Mouse (Mus musculus) monocyte, adult 5-6 weeks (primary cell): ENCODE results near the gene Tmem184b. TPM values are rescaled to one million over a fixed set of nuclear protein-coding genes. Genes with fewer than 3 reads are reported as not detected.
A peak's percentile ranks its signal among the peaks of the same experiment; 100 is the strongest.

Experiments used
- ATAC-seq: fragments of 153-309, 156-312 bp; replicated peaks from 2 replicates; pipeline ENCODE4 v1.8.0; 2017; ENCODE audit warnings: mild to moderate bottlenecking; ENCODE audit not compliant: low TSS enrichment, insufficient number of reproducible peaks, severe bottlenecking, poor library complexity, low FRiP score
- total RNA-seq: library from RNA; stranded (forward); fragments of 200-1000, 200-491, 200-594 nt; gene quantifications from 3 replicates; pipeline ENCODE4 v1.2.3, GENCODE M21; 2017

Tmem184b gene
- total RNA-seq, 1 experiment from 2014 or later, result 10.6 TPM

DNA sequence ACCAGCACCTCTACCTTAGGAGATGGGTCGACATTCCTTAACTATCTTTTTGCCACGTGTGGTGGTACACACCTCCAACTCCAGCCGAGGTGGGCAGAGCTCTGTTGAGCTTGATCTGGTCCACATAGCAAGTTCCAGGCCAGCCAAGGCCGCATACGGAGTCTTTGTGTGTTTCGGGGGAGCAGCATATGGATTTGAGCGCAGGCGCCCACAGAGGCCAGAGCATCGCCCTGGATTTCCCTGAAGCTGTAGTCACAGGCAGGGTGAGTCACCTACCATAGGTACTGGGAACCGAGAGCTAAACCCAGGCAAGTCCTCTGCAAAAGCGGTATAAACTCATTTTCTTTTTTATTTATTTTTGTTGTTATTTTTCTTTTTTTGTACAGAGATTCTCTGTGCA is 29.0 kb upstream of the Tmem184b start:
- no peak for ATAC-seq

DNA sequence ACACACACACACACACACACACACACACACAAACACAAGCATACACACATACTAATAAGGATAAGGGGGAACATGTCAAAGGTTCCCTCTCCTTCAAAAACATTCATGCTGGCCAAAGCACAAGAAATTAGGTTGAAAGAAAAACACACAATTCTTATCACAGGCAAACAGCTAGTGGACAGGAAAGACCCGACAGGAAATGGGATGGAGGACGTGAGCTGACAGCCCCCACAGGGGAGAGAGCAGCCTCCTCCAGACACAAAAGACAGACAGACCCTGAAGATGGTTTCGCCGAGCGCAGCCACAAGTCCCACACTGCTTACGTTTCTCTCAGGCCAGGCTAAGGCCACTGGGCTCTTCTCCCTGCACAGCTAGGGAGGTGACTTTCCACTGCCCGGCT is 28.6 kb upstream of the Tmem184b start:
- no peak for ATAC-seq

DNA sequence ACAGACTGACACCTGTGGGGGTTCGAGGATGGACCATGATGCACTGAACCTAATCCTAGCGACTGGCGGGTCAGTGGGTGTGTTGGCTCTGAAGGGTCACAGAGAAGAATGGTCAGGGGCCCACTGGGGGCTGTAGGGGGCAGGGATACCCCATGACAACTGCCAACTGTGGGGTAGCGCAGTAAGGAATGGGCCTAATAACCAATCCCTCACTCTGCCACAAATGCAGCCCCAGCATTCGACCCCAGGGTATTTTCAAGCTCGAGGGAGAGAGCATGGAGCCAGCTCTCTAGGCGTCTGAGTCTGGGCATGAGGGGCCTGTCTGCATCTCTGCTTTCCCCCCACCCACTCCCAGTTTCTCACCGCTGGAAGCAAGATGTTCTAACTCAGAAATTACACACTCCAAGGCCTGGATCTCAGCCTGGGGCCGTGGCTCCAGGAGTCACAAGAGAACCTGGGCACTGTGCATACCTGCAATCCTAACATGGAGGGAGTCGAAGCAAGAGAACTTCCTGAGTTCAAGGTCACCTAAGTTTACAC is 27.2 kb upstream of the Tmem184b start:
- ATAC-seq, result no peak

DNA sequence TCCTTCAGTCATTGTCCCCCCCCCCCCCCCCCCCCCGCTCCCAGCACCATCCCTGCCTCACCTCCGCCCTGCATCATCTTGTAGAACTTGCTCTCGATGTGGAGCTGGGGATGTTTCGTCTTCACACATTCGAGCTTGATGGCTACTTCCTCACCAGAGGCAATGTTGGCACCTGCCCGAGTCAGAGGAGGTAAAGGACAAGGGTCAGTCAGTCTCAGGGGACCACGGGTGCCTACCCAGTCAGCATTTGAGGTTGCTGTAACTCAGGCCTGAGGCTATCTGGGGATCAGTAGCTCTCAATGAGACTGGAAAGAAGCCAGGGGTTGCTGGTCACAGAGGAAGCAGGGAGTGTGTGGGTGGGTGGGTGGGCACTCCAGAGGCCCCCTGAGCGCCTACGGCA is 26.6 kb upstream of the Tmem184b start:
- ATAC-seq, result no peak

DNA sequence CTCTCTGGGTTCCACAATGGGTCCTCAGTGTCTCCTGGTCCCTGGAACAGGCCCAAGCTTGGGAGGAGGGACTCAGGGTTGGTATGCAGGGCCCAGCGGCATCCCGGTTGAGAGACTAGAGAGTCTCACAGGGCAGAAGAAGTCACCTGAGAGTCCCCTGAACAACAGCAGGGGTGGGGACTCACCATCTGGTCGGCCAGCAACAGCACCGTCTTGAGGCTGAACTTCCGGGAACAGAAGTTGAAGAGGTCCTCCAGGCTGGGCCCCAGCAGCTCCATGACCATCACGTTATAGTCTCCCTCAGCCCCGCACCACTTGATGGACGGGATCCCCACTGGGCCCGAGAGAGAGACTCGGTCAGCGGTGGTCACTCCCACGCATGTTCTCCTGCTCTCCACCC is 26.2 kb upstream of the Tmem184b start:
- ATAC-seq, result no peak

DNA sequence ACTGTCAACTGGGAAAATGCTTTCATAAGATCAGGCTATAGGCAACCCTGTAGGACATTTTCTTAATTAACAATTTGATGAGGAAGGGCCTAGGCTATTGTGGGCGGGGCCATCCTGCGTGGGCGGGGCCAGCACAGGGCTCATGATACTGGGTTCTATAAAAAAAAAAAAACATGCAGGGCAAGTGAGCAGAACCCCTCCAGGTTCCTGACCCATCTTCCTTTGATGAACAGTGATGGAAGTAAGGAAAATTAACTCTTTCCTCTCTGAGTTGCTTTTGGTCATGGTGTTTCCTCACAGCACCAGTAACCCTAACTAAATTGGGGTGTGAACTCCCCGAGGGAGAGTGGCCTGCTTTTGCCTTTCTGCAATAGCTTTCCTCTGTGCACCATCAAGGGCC is 25.2 kb upstream of the Tmem184b start:
- no peak for ATAC-seq

DNA sequence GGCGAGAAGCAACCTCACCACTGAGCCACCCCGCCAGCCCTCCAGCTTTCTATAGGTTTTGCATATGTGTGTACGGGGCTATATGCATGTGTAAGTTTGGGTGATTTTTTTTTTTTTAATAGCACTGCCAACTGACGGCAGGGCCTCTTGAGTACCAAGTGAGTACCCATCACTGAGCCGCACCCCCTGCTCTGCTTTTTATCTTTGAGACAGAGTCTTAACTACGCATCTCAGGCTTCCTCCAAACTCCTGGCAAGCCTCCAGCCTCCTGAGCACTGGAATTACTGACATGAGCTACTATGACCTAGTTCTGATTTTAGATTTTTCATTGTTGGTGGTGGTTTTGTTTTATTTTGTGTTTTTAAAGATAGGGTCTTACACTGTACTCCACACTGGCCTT is 24.1 kb upstream of the Tmem184b start:
- ATAC-seq, result no peak

DNA sequence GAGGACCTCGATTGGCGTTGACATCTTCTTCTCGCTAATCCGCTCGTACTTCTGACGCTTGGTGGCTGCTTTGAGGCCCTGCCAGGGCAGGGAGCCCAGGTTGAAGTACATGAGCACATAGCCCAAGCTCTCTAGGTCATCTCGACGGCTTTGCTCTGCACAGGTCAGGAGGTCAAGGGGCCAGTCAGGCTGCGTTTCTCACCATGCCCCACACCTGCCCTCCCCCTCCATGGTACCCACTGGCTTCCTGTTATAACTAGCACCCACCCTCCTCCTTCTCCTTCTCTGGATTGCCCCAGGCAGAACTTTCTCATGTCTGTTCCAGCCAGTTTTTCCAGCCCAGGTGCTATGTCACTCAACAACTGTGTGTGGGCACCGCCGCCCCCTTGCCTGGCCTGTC is 22.1 kb upstream of the Tmem184b start:
- ATAC-seq, result no peak

DNA sequence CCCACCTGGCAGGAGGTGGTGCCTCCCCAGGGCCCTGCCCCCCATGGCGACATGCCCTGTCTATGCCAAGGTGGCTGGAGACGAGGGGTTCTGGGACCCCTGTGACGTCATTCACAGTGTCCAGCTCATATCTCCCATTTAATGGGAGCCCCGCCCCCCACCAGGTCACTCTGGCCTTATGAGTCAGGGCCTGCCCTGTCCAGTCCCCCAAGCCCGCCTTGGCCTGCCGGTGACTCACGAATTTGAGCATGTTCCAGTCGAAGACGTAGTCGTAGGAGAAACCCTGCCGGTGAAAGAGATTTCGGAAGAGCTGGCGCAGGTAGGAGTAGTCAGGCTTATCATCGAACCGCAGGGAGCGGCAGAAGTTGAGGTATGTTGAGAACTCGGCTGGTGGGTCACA is 21.2 kb upstream of the Tmem184b start:
- no peak for ATAC-seq

DNA sequence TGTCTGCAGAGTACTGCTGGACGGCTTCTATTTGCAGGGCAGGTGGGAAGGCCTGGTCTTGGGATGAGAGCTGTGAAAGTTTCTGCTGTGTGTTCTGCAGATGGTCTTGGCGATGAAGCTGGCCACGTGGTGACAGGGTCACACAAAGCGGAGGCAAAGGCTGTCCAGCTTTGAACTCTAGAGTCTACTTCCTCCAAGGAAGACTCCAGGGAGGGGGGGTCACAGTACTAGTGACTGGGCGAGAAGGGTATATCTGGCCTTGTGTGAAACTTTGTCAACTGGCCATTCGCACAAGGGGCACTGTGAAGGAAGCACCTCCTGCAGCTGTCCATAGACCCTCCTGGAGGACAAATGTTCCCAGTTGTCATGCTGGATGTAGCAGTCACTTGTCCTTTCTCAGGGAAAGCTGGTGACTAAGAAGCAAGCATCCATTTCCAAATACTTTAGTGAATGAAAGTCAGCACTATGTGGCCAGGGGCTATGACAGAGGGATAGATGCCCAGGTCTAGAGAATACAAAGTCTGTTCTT is 19.4 kb upstream of the Tmem184b start:
- ATAC-seq, result no peak

DNA sequence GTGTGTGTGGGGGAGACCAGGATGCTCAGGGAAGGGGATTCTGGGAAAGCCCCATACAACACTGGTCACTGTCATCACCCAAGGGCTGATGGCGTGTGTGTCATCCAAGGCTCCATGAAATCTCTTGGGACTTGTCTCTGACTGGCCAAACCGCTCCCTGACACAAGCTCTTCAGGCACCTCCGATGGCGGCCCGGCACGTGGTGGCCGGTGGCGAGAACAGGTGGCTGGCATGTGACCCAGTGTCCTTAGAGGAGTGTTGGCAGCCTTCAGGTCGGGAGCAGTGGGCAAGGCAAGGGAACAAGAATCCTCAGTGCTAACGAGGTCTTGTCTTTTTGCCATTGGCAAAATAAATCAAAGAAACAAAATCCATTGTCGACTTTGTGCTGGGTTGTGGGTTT is 15.3 kb upstream of the Tmem184b start:
- no peak for ATAC-seq

DNA sequence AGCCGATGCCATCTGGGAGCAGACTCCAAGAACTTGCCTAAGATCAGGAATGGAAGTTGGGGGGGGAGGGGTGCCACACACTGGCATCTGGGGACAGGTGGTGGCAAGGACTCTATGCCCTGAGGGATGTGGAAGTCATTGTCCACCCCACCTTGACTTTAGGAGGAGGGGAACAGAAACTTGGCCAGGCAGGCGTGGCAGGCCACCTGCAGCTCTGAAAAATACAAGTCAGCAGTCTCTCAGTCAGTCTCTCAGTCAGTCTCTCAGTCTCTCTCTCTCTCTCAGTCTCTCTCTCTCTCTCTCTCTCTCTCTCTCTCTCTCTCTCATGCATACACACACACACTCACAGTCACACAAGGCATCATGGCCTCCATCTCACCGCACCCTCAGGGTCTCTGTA is 14.9 kb upstream of the Tmem184b start:
- no peak for ATAC-seq

DNA sequence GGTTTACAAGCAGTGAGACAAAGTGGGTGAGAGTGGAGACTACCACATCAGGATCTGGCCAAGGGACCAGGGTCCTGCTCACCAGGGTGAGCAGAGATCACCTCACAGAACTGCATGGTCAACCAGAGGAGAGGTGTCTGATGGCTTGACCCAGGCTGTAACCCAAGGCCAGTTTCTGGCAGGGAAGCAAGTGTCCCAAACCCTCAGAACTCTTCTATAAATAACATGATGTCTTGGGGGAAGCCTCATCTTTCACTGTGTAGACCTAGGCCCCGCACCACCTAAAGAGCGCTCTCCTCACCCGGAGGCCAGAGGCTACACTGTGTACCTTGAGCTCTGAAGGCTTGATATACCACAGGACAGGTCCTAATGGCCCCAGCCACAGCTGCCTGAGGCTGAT is 14.0 kb upstream of the Tmem184b start:
- ATAC-seq, result no peak

DNA sequence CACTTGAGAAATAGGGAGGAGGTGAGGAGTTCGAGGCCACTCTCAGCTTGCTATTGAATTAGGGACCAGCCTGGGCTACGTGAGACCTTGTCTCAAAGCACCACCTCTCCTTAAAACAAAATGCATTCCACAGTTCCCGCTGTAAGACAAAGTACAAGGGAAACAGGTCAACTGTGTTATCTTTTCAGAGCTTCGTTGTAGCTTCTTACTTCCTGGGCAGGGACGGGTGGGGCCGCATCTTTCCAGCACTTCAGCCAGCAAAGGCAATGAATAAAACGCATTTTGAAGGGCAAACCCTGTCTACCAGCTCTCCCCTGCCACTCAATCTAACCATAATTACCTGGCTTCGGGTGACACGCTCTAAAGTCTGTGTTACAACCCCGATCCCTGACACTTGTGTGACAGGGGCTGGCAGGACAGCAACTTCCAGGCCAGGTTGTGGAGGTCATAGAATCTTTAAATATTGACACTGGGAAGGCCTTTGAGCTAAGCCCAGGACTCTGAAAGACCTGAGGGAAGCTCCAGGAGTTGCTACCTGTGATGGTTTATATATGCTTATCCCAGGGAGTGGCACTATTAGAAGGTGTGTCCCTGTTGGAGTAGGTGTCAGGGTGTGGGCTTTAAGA is 13.2 kb upstream of the Tmem184b start:
- ATAC-seq, result no peak

DNA sequence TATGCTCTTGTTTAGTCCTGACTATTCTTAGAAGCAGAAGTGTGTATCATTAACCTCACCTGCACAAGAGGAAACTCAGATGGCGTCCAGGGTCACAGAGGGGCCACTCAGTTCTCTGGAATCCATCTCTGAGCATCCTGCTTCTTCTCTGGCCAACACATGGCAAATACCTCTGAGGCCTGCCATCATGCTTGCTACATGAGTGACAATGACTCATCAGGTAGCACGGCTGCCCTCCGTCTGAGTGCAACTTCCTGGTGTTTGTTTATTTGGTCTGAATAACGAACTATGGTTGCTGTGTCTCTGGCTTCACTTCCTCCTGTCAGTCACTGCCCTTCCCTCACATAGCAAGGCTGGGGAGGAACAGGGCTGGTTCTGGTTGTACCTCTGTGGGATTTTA is 11.1 kb upstream of the Tmem184b start:
- peak; percentile 90 for ATAC-seq

DNA sequence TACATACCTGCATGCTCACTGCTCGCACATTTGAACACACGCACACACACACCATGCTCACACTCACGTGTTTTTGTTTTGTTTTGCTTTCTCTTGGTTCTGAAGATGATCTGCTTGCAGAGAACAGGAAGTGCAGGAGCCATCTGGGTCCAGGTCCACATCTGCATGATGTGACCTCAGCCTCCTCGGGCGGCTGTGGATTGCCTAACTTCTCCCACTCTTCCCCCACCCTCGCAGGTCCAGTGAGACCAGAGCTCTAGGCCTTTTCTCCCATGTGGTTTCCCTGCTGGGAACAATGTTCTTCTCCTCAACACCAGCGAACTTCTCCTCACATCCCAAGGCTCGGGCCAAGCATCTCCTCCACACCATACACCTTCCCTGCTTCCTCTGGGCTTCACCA is 10.4 kb upstream of the Tmem184b start:
- peak; percentile 72 for ATAC-seq

DNA sequence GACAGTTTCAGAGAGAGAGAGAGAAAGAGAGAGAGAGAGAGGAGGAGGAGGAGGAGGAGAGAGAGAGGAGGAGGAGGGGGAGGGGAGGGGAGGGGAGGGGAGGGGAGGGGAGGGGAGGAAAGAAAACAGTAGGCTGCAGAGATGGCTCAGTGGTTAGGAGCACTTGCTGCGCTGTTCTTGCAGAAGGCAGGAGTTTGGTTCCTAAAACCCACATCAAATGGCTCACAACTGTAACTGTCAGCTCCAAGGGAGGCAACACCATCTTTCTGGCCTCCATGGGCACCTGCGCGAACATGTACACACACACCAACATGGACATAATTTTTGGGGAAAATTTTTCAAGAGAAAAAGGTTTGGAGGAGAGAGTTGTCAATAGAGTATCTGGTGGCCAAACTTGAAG is 9.8 kb upstream of the Tmem184b start:
- no peak for ATAC-seq

DNA sequence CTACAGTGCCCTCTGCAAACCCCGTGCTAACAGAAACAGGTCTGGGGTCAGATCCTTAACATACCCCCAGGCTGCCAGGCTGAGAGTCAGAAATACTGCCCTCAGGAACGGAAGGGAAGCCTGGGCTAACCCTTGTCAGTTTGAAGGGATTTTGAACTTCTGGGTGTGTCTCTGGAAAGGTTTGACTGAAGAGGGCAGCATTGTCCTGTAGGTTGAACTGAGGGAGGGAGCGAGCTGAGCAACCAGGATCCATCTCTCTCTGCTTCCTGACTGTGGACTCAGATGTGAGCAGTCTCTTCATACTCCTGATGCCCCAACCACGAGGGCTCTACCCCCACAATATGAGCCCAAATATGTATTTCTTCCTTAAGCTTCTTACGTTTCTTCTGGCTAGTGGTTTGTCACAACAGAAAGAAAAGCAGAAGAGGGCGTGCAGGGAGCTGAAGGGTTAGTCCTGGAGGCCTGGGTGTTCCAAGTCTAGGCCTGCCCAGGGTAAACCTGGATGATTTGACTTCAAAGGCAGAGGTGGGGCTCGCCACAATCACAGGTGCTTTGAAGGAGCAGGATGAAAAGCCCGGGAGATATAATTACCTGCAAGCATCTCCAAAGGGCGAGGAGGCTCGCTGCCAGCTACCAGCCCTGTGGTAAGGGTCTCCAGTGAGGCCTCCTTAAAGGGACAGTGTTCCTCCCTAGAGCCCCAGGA is 8.1 kb upstream of the Tmem184b start:
- ATAC-seq, result no peak

DNA sequence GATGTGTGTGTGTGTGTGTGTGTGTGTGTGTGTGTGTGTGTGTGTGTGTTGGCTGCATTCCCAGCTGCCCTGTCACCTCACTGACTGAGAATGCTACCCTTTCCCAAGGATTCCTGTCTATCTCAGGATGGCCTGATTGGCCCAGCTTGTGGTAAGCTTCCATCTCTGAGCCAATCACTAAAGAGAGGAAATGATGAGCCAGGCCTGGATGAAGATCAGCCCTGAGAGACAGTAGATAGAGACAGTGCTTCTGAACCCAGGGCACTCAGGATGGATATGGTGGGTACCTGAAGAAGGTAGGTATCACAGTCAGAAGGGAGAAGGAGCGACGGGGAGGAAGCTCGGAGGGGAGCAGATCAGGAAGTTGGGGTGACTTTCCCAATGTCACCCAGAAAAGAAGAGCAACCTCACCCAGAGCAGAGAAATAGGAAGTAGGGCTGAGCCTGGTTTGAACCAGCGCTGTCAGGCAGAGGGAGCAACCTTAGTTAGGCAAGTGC is 5.8 kb upstream of the Tmem184b start:
- ATAC-seq, result peak; percentile 73

DNA sequence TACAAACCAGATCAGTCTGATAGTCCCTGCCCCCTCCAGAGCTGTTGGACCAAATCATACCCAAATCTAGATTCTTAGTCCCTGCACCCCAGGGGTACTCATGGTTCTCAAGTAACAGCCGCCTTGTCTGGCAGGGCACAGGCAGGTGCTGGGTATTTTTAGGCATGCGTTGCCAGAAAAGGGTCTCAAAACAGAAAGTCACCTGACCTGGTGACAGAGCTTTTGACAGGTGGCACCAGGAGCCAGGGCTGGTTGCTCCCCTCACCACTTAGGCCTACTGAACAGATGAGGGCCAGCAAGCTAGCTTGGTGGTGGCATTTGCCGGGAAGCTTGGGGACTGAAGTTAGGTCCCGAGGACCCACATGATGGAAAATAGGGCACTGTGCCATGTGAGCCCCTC is 3.2 kb upstream of the Tmem184b start:
- no peak for ATAC-seq
